Mouse (Mus musculus) v-Abl transformed pro-B cells (cell line): ENCODE measurements around the gene Folr2.

Source experiments
- in situ Hi-C, 2 experiments: fragments of 400-800 bp; cut with MboI; formaldehyde crosslinking; loops; one replicate each; pipeline ENCODE4 v1.15.1; 2025; ENCODE audit not compliant: unreplicated experiment in 2 of 2

The Folr2 gene

DNA sequence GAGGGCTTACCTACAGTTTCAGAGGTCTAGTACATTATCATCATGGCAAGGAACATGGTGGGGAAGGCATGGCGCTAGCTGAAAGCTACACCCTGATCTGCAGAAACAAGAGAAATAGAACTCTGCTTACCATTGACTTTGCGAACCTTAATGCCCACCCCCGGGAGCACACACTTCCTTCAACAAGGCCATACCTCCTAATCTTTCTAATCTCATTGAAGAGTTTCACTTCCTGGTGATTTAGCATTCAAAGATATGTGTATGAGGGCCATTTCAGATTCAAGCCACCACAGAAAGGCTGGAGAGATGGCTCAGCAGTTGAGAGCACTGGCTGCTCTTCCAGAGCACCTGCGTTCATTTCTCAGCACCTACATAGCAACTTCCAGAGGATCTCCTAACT lies at the start of gene Folr2:
TSS of gene Folr2 (minus strand) at position 101 of the 400 bp plus-strand sequence.
- in situ Hi-C loops, result loop anchor here in 1 of 2 experiments (25.0 kb wide), 1 partner anchor 195 kb away; the partner anchor contains the start of gene Clpb

- in situ Hi-C loops, result no loop called here
Measured at GRCm38 (mm10) chr7:101906696-101907095, 49.7 kb upstream of the Folr2 start.

DNA sequence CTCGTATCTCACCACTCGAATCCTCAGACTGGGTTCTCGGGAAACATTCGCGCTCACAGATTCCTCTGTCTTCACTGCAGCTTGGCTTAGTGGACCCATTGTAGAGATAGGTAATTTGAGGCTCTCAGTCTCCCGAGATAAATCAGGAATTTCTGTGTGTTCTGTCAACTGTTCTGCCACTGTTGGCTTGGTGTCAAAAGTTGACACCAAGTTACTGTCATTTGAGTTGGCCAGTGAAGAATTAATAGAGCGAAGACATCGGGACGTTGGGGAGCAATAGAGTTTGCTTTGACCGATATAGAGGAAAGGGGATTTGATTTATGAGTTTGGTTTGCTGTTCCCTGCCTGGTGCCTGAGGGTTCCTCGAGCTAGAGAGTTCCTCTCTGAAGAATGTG lies 49.3 kb upstream of the Folr2 start, which contains the start of gene Tomt:
TSS of gene Tomt (minus strand) at position 73 of the 395 bp plus-strand sequence.
- in situ Hi-C loops, result no loop called here

GRCm38 (mm10) chr7:101905561-101906286 lies 48.7 kb upstream of the Folr2 start, which contains the start of gene Lamtor1:
Gene Lamtor1 (plus strand): TSS chr7:101905904.
- in situ Hi-C loops, result no loop called here

- in situ Hi-C loops, result no loop called here
Measured at GRCm38 (mm10) chr7:101902846-101903245, 45.9 kb upstream of the Folr2 start.

GRCm38 (mm10) chr7:101901969-101902368 lies 45.0 kb upstream of the Folr2 start:
- in situ Hi-C loops, result no loop called here

DNA sequence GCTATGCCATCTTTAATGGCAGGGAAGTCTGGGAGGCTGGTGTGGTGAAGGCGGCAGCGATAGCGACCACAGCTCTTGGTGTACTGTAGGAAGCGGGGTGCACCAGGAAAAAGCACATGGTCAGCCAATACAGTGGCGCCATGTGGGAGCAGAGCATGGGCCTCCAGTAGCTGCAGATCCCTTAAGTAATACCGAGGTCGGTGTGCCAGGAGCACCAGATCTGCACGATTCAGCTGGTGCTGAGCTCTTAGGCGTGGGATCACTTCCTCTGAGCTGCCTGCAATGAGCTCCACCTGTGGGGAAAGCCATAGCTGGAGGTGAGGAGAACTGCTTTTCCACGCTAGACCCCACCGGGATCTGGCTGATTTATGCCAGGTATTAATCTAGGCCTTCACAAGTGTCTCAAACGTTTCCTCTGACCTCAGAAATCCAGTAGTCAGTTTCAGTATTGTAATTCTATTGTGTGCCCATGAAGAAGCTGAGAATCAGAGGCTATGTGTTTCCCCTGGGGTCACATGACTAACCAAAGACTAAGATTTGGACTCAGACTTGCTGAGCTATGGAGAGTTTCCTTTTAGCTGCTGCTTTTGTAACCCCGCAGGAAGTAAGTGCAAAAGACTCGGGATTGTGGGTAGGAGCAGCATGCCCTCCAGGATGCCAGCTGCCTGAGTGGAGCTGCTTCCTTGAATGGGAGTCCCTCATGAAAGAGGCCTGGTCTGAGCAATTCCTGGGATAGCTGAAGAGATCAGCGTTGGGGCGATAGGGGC lies 43.5 kb upstream of the Folr2 start:
- in situ Hi-C loops, result no loop called here

DNA sequence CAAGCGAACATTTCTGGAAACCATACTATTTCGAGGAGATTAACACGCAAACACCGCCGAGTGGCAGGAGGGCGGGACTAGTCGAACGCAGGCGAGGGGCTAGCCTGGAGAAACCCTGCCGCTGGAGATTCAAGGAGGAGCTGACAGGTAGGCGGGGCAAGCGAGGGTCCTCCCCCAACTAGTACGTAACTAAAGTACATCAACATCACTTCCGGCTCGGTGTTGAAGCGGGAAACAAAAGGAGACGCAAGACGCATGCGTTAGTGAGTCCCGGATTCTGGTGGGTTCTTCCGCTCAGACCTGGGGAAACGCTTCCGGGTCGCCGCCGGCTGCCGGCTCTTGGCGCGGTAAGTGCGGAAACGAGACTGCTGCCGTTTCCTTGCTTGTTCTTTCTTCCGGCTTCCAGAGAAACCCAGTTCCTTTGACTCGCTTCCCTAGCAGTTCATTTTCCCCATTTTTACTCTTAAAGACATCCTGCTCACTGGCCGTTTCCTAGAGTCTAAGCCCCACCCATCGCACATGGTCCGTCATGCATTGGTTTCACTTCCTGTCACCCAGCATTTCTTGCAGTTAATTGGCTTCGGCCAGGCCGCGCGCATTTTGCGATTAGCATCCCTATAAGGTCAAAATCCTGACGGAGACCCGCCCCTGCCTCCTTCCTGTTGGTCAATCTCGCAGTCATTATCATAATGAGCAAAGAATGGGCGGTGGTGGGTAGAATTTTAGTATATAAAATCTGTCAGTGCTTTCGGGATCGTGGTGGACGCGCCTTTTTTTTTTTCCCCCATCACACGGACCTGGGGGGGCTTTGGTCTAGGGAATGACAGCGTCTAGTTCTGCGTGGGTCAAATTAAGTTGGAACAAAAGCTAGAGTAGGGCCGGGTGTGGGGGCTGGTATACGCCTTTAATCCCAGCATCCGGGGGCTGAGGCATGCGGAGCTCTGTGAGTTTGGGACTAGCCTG lies 39.4 kb upstream of the Folr2 start:
- in situ Hi-C loops, result loop anchor here in 1 of 2 experiments (5.0 kb wide), 1 partner anchor 36 kb away; the partner anchor contains the start of genes Lrrc51 and Numa1

GRCm38 (mm10) chr7:101895695-101896094 lies 38.7 kb upstream of the Folr2 start:
- in situ Hi-C loops, result loop anchor here in 1 of 2 experiments (5.0 kb wide), 1 partner anchor 37 kb away; the partner anchor contains the start of genes Lrrc51 and Numa1

DNA sequence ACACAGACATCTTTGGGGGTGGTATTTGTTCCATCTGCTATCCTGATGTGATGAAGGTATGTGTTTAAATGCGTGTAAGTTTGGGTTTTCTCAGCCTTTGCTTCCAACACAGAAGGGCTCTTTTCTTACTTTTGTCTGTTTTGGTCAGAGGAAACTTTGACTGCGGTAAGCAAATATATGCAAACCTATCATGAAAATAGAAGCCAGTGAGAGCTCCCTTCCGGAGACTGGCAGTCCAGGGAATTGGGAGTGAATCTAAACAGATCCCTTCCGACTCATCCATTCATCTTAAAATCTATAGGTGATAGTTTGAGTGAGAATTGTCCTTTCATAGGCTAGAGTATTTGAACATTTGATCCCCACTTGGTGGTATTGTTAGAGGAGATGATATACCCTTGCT lies 31.5 kb upstream of the Folr2 start:
- in situ Hi-C loops, result no loop called here

- in situ Hi-C loops, result no loop called here
Measured at GRCm38 (mm10) chr7:101886274-101886673, 29.3 kb upstream of the Folr2 start.

GRCm38 (mm10) chr7:101884160-101884559 lies 27.2 kb upstream of the Folr2 start:
- in situ Hi-C loops, result no loop called here

- in situ Hi-C loops, result no loop called here
Measured at GRCm38 (mm10) chr7:101882413-101883154, 25.6 kb upstream of the Folr2 start.

GRCm38 (mm10) chr7:101880855-101881254 lies 23.9 kb upstream of the Folr2 start:
- in situ Hi-C loops, result no loop called here

DNA sequence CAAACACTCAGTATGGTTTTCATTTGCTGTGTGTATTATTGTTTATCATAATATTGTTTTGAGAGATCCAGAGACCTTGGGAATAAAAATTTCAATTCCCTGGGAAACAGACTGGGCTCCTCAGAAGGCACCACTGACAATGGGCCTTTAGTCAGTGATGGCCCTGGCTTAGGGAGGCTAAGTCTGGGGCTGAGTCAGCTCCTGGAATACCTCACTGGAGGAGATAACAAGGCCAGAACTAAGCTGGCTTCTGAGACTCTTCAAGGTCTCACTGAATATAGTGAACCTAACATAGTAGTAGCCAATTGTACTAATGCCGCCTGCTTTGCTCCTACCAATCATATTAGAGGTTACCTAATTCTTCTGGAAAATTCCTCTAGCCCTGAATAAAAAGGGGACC lies 19.0 kb upstream of the Folr2 start:
- in situ Hi-C loops, result no loop called here

- in situ Hi-C loops, result loop anchor here in 1 of 2 experiments (25.0 kb wide), 1 partner anchor 209 kb away; the partner anchor contains the start of gene Clpb
Measured at GRCm38 (mm10) chr7:101871296-101871695, 14.3 kb upstream of the Folr2 start.

DNA sequence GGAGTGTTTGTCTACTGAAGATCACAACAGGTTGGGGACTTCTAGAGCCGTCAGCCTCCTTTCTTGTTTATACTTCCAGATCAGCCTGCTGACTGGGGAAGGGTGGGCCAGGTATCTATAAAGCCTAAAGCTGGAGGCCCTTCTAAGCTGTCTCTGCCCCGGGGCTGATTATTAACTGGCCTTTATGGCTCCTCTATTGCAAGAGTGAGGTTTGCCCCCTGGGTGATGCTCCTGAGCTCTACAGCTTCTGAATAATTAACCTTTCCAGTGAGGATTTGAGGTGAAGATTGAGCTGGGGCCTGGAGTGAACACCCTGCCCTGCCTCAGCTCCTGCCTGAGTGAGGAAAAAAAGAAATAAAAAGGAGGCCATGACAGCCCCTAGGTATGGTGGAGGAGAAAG lies 13.6 kb upstream of the Folr2 start, which contains the start of gene Folr1:
TSS of gene Folr1 (minus strand) at position 160 of the 400 bp plus-strand sequence.
- in situ Hi-C loops, result loop anchor here in 1 of 2 experiments (25.0 kb wide), 1 partner anchor 208 kb away; the partner anchor contains the start of gene Clpb

DNA sequence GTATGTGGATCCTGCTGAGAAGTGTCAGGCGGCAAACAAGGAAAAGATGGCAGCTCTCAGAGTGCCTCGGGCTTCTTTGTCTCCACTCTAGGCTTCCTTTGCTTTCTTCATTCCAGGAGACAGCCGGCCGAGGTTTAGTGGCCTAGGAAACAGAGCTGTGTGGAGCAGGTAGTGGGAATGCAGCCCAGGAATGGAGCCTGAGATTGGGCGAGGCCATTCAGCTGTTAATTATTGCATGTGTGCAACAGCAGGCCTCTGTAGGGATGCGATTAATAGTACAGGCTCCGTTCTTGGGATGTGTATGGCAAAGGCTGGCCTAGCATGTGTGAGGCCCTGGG lies 12.1 kb upstream of the Folr2 start:
- in situ Hi-C loops, result loop anchor here in 1 of 2 experiments (25.0 kb wide), 1 partner anchor 207 kb away; the partner anchor contains the start of gene Clpb
